Mouse (Mus musculus): ENCODE measurements around the gene Arpc5. TPM values are rescaled to one million over a fixed set of nuclear protein-coding genes. Genes with fewer than 3 reads are reported as not detected.

The Arpc5 gene
- polyA plus RNA-seq, 1 experiment from 2014 or later, result 217 TPM

GRCm38 (mm10) chr1:152786953-152787352 is 20.6 kb downstream of the Arpc5 start:
- Histone ChIP-seq H3K9ac (no peak overlapping the region), H3K9me3 (no peaks in the 10 kb centered on the region), H3K36me3 (no peaks in the 10 kb centered on the region), H3K4me1 (peaks cover 5% of the 10 kb centered on the region; the same call in 1 of the 2 replicates), H3K27me3 (no peaks in the 10 kb centered on the region), H3K27ac (no peak overlapping the region), H3K4me3 (no peak overlapping the region), H3K4me2 (no peak overlapping the region)
- ATAC-seq (ENCODE audit: insufficient number of reproducible peaks, insufficient read depth, low FRiP score, low TSS enrichment, low read depth), result no peak
- WGBS, result 80% methylated on average over 4 of the region's 4 CpGs

- no peak for ATAC-seq (ENCODE audit: insufficient number of reproducible peaks, insufficient read depth, low FRiP score, low TSS enrichment, low read depth)
- 22% methylated on average over 4 of the region's 4 CpGs for WGBS
- Histone ChIP-seq H3K27me3 (no peaks in the 10 kb centered on the region), H3K4me2 (no peak overlapping the region), H3K9me3 (no peaks in the 10 kb centered on the region), H3K36me3 (no peaks in the 10 kb centered on the region), H3K9ac (no peak overlapping the region), H3K4me3 (no peak overlapping the region), H3K4me1 (peaks cover 13% of the 10 kb centered on the region), H3K27ac (no peak overlapping the region)
Measured at GRCm38 (mm10) chr1:152788121-152788660, 21.8 kb downstream of the Arpc5 start.

DNA sequence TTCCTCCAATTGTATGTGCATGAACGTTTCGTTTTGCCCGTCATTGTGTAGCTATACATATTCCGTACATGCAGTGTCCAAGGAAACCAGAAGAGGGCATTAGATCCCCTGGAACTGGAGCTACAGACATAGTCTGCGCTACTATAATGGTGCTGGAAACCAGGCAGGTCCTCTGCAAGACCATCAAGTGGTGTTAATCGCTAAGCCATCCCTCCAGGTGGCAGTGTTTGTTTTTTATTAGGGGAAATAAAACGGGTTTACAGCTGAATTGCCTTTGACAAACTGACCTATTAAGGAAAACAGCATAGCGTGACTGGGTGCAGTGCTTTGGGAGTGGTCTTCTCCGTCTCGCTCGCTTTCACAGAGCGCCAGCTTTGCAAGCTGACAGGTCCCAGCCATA is 23.9 kb downstream of the Arpc5 start:
- H3K4me1 ChIP-seq, result peaks cover 13% of the 10 kb centered on the region
- WGBS, result 28% methylated on average over 12 of the region's 12 CpGs
- no peaks in the 10 kb centered on the region for H3K36me3 ChIP-seq
- ATAC-seq (ENCODE audit: insufficient number of reproducible peaks, insufficient read depth, low FRiP score, low TSS enrichment, low read depth), result peak; percentile 43; the same call in 1 of the 2 replicates
- H3K27me3 ChIP-seq, result no peaks in the 10 kb centered on the region
- no peak overlapping the region for H3K9ac ChIP-seq
- no peaks in the 10 kb centered on the region for H3K9me3 ChIP-seq
- H3K4me3 ChIP-seq, result no peak overlapping the region
- H3K27ac ChIP-seq, result no peak overlapping the region
- H3K4me2 ChIP-seq, result no peak overlapping the region; the same call in 1 of the 2 replicates

GRCm38 (mm10) chr1:152790821-152791220 is 24.5 kb downstream of the Arpc5 start:
- WGBS, result 26% methylated on average over 6 of the region's 6 CpGs
- no peak for ATAC-seq (ENCODE audit: insufficient number of reproducible peaks, insufficient read depth, low FRiP score, low TSS enrichment, low read depth)
- Histone ChIP-seq H3K9ac (no peak overlapping the region), H3K4me1 (peaks cover 13% of the 10 kb centered on the region), H3K27me3 (no peaks in the 10 kb centered on the region), H3K4me3 (no peak overlapping the region), H3K27ac (no peak overlapping the region), H3K4me2 (no peak overlapping the region; the same call in 1 of the 2 replicates), H3K36me3 (no peaks in the 10 kb centered on the region), H3K9me3 (no peaks in the 10 kb centered on the region)

DNA sequence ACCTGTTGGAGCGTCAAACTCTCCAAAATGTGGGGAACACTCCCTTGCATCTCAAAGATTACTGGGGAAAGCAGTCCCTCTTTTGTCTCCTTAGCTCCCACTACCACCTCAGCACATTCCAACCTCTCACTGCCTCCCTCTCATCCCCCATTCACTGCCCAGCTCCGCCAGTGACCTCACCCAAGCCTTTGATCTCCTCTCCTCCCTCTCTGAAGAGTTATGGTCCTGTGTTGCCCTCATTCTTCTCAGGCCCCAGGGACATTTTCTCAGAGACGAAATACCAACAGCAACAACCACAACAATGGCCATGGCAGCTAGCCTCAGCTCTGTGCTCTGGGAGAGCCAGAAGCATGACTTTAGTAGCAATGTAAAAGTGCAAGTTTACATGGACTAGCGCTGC is 24.9 kb downstream of the Arpc5 start:
- H3K4me1 ChIP-seq, result peaks cover 13% of the 10 kb centered on the region
- H3K27ac ChIP-seq, result no peak overlapping the region
- no peaks in the 10 kb centered on the region for H3K27me3 ChIP-seq
- H3K36me3 ChIP-seq, result no peaks in the 10 kb centered on the region
- H3K4me2 ChIP-seq, result no peak overlapping the region
- ATAC-seq (ENCODE audit: insufficient number of reproducible peaks, insufficient read depth, low FRiP score, low TSS enrichment, low read depth), result no peak
- H3K9ac ChIP-seq, result no peak overlapping the region
- WGBS, result 39% methylated on average over 4 of the region's 4 CpGs
- no peak overlapping the region for H3K4me3 ChIP-seq
- no peaks in the 10 kb centered on the region for H3K9me3 ChIP-seq

GRCm38 (mm10) chr1:152792736-152793494 is 26.6 kb downstream of the Arpc5 start:
- ATAC-seq (ENCODE audit: insufficient number of reproducible peaks, insufficient read depth, low FRiP score, low TSS enrichment, low read depth), result no peak
- WGBS, result 25% methylated on average over 12 of the region's 12 CpGs
- no peak overlapping the region for H3K4me3 ChIP-seq

GRCm38 (mm10) chr1:152793495-152794130 is 27.3 kb downstream of the Arpc5 start:
- Histone ChIP-seq H3K36me3 (no peaks in the 10 kb centered on the region), H3K27me3 (no peaks in the 10 kb centered on the region), H3K9me3 (no peaks in the 10 kb centered on the region), H3K4me3 (no peak overlapping the region), H3K4me1 (peaks cover 13% of the 10 kb centered on the region), H3K9ac (no peak overlapping the region), H3K4me2 (no peak overlapping the region), H3K27ac (no peak overlapping the region)
- ATAC-seq (ENCODE audit: insufficient number of reproducible peaks, insufficient read depth, low FRiP score, low TSS enrichment, low read depth), result no peak
- 47% methylated on average over 6 of the region's 6 CpGs for WGBS

More at GRCm38 (mm10) chr1:152792736-152793494, 26.6 kb downstream of the Arpc5 start:
- no peak overlapping the region for H3K9ac ChIP-seq
- no peak overlapping the region for H3K27ac ChIP-seq
- peak overlapping the region; percentile 18; the same call in 1 of the 2 replicates for H3K4me2 ChIP-seq
- no peaks in the 10 kb centered on the region for H3K36me3 ChIP-seq
- no peaks in the 10 kb centered on the region for H3K27me3 ChIP-seq
- H3K9me3 ChIP-seq, result no peaks in the 10 kb centered on the region
- H3K4me1 ChIP-seq, result peaks cover 13% of the 10 kb centered on the region

GRCm38 (mm10) chr1:152795688-152796255 is 29.4 kb downstream of the Arpc5 start:
- WGBS, result 72% methylated on average over 8 of the region's 8 CpGs
- no peak overlapping the region for H3K4me2 ChIP-seq
- no peaks in the 10 kb centered on the region for H3K27me3 ChIP-seq
- ATAC-seq (ENCODE audit: insufficient number of reproducible peaks, insufficient read depth, low FRiP score, low TSS enrichment, low read depth), result no peak
- no peak overlapping the region for H3K27ac ChIP-seq
- H3K9me3 ChIP-seq, result no peaks in the 10 kb centered on the region
- no peak overlapping the region for H3K9ac ChIP-seq
- peaks cover 19% of the 10 kb centered on the region for H3K4me1 ChIP-seq
- no peaks in the 10 kb centered on the region for H3K36me3 ChIP-seq
- no peak overlapping the region for H3K4me3 ChIP-seq

- H3K9ac ChIP-seq, result no peak overlapping the region
- no peaks in the 10 kb centered on the region for H3K27me3 ChIP-seq
- WGBS, result 85% methylated on average over 8 of the region's 8 CpGs
- no peak overlapping the region for H3K4me2 ChIP-seq
- no peak overlapping the region for H3K27ac ChIP-seq
- H3K36me3 ChIP-seq, result no peaks in the 10 kb centered on the region
- H3K9me3 ChIP-seq, result no peaks in the 10 kb centered on the region
- H3K4me3 ChIP-seq, result no peak overlapping the region
- ATAC-seq (ENCODE audit: insufficient number of reproducible peaks, insufficient read depth, low FRiP score, low TSS enrichment, low read depth), result no peak
- peaks cover 15% of the 10 kb centered on the region for H3K4me1 ChIP-seq
Measured at GRCm38 (mm10) chr1:152796683-152797263, 30.4 kb downstream of the Arpc5 start.

DNA sequence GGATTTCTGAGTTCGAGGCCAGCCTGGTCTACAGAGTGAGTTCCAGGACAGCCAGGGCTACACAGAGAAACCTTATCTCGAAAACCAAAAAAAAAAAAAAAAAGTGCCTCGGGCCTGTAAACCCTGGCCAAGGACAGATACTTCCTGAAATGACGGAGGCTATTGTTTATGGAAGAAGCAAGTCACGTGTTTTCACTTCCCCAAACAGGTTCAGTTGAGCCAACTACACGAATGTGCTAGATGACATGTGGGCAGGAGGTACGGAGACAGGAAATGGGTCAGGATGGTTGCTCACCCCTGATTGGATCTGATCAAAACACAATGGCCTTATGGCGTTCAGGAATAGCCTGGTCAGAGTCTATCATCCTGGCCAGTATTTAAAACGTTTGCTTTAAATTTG is 31.8 kb downstream of the Arpc5 start:
- ATAC-seq (ENCODE audit: insufficient number of reproducible peaks, insufficient read depth, low FRiP score, low TSS enrichment, low read depth), result no peak

GRCm38 (mm10) chr1:152799897-152800296 is 33.6 kb downstream of the Arpc5 start, which contains the start of gene Ncf2:
Gene Ncf2 (plus strand): TSS chr1:152800194.
- H3K36me3 ChIP-seq, result no peaks in the 10 kb centered on the region
- no peak within 1 kb of the TSS for H3K27ac ChIP-seq
- H3K9ac ChIP-seq, result no peak within 1 kb of the TSS
- no peak within 1 kb of the TSS for H3K4me3 ChIP-seq
- no peaks in the 10 kb centered on the region for H3K27me3 ChIP-seq
- H3K4me2 ChIP-seq, result no peak within 1 kb of the TSS
- no peaks in the 10 kb centered on the region for H3K9me3 ChIP-seq
- peak; percentile 56; the same call in 1 of the 2 replicates for ATAC-seq (ENCODE audit: insufficient number of reproducible peaks, insufficient read depth, low FRiP score, low TSS enrichment, low read depth)
- 14% methylated on average over 2 of the region's 2 CpGs for WGBS
- H3K4me1 ChIP-seq, result peaks cover 7% of the 10 kb centered on the region; the same call in 1 of the 2 replicates

More for the DNA sequence above, 31.8 kb downstream of the Arpc5 start:
- no peak overlapping the region for H3K4me3 ChIP-seq
- no peak overlapping the region for H3K27ac ChIP-seq
- no peaks in the 10 kb centered on the region for H3K27me3 ChIP-seq
- H3K9me3 ChIP-seq, result no peaks in the 10 kb centered on the region
- H3K4me2 ChIP-seq, result no peak overlapping the region
- WGBS, result 64% methylated on average over 9 of the region's 9 CpGs
- H3K36me3 ChIP-seq, result no peaks in the 10 kb centered on the region
- peaks cover 8% of the 10 kb centered on the region for H3K4me1 ChIP-seq
- H3K9ac ChIP-seq, result no peak overlapping the region

Data from embryonic facial prominence, embryonic 13.5 days (tissue).